Mouse (Mus musculus): ENCODE data around the gene Dusp7. TPM values are rescaled to one million over a fixed set of nuclear protein-coding genes. Genes with fewer than 3 reads are reported as not detected.

The Dusp7 gene
- polyA plus RNA-seq, 1 experiment: 22.6 TPM

GRCm38 (mm10) chr9:106371384-106371671 lies 2.9 kb downstream of the Dusp7 start:
- Histone ChIP-seq H3K9ac (ENCODE audit: low read depth, poor library complexity, severe bottlenecking) (no peak overlapping the region), H3K4me3 (ENCODE audit: low read depth, low read length) (no peak overlapping the region), H3K36me3 (ENCODE audit: control insufficient read depth, insufficient read depth, low read length, poor library complexity, severe bottlenecking) (peaks cover 3% of the 10 kb centered on the region), H3K9me3 (replicated peaks; ENCODE audit: control insufficient read depth, insufficient read depth, low read length, poor library complexity, severe bottlenecking) (no peaks in the 10 kb centered on the region), H3K27ac (ENCODE audit: insufficient read depth, low read length) (no peak overlapping the region), H3K27me3 (ENCODE audit: control insufficient read depth, insufficient read depth, low read length, poor library complexity, severe bottlenecking) (no peaks in the 10 kb centered on the region), H3K4me1 (ENCODE audit: control insufficient read depth, insufficient read depth, low read length) (peaks cover 2% of the 10 kb centered on the region)
- TF ChIP-seq EP300 (IDR thresholded peaks at IDR 0.05; ENCODE audit: insufficient read depth, low read depth, low read length) (no peak), POLR2A (IDR thresholded peaks at IDR 0.05; ENCODE audit: insufficient read depth, low read length) (no peak), CTCF (IDR thresholded peaks at IDR 0.05; ENCODE audit: low read depth, low read length) (no peak)

GRCm38 (mm10) chr9:106371776-106372175 lies 3.3 kb downstream of the Dusp7 start:
- Histone ChIP-seq H3K27me3 (ENCODE audit: control insufficient read depth, insufficient read depth, low read length, poor library complexity, severe bottlenecking) (no peaks in the 10 kb centered on the region), H3K9me3 (replicated peaks; ENCODE audit: control insufficient read depth, insufficient read depth, low read length, poor library complexity, severe bottlenecking) (no peaks in the 10 kb centered on the region), H3K4me3 (ENCODE audit: low read depth, low read length) (no peak overlapping the region), H3K36me3 (ENCODE audit: control insufficient read depth, insufficient read depth, low read length, poor library complexity, severe bottlenecking) (peaks cover 3% of the 10 kb centered on the region), H3K27ac (ENCODE audit: insufficient read depth, low read length) (no peak overlapping the region), H3K4me1 (ENCODE audit: control insufficient read depth, insufficient read depth, low read length) (no peaks in the 10 kb centered on the region), H3K9ac (ENCODE audit: low read depth, poor library complexity, severe bottlenecking) (no peak overlapping the region)
- no peak for TF ChIP-seq POLR2A (IDR thresholded peaks at IDR 0.05; ENCODE audit: insufficient read depth, low read length)
- no peak for TF ChIP-seq EP300 (IDR thresholded peaks at IDR 0.05; ENCODE audit: insufficient read depth, low read depth, low read length)
- no peak for TF ChIP-seq CTCF (IDR thresholded peaks at IDR 0.05; ENCODE audit: low read depth, low read length)

- Histone ChIP-seq H3K9ac (ENCODE audit: low read depth, poor library complexity, severe bottlenecking) (no peak overlapping the region), H3K4me1 (ENCODE audit: control insufficient read depth, insufficient read depth, low read length) (no peaks in the 10 kb centered on the region), H3K27me3 (ENCODE audit: control insufficient read depth, insufficient read depth, low read length, poor library complexity, severe bottlenecking) (no peaks in the 10 kb centered on the region), H3K9me3 (replicated peaks; ENCODE audit: control insufficient read depth, insufficient read depth, low read length, poor library complexity, severe bottlenecking) (no peaks in the 10 kb centered on the region), H3K27ac (ENCODE audit: insufficient read depth, low read length) (no peak overlapping the region), H3K4me3 (ENCODE audit: low read depth, low read length) (no peak overlapping the region), H3K36me3 (ENCODE audit: control insufficient read depth, insufficient read depth, low read length, poor library complexity, severe bottlenecking) (peaks cover 3% of the 10 kb centered on the region)
- TF ChIP-seq POLR2A (IDR thresholded peaks at IDR 0.05; ENCODE audit: insufficient read depth, low read length) (no peak), EP300 (IDR thresholded peaks at IDR 0.05; ENCODE audit: insufficient read depth, low read depth, low read length) (no peak), CTCF (IDR thresholded peaks at IDR 0.05; ENCODE audit: low read depth, low read length) (no peak)
These were observed 4.3 kb downstream of the Dusp7 start for GRCm38 (mm10) chr9:106372431-106373412.

GRCm38 (mm10) chr9:106373973-106374372 lies 5.5 kb downstream of the Dusp7 start:
- H3K9ac ChIP-seq (ENCODE audit: low read depth, poor library complexity, severe bottlenecking): no peak overlapping the region

GRCm38 (mm10) chr9:106377247-106377646 lies 8.8 kb downstream of the Dusp7 start:
- H3K9me3 ChIP-seq (replicated peaks; ENCODE audit: control insufficient read depth, insufficient read depth, low read length, poor library complexity, severe bottlenecking): no peaks in the 10 kb centered on the region
- no peak overlapping the region for H3K27ac ChIP-seq (ENCODE audit: insufficient read depth, low read length)
- H3K36me3 ChIP-seq (ENCODE audit: control insufficient read depth, insufficient read depth, low read length, poor library complexity, severe bottlenecking): peaks cover 3% of the 10 kb centered on the region; the same call in 1 of the 2 replicates
- H3K9ac ChIP-seq (ENCODE audit: low read depth, poor library complexity, severe bottlenecking): no peak overlapping the region
- no peak overlapping the region for H3K4me3 ChIP-seq (ENCODE audit: low read depth, low read length)
- no peaks in the 10 kb centered on the region for H3K4me1 ChIP-seq (ENCODE audit: control insufficient read depth, insufficient read depth, low read length)
- no peak for TF ChIP-seq EP300 (IDR thresholded peaks at IDR 0.05; ENCODE audit: insufficient read depth, low read depth, low read length)
- no peak for TF ChIP-seq CTCF (IDR thresholded peaks at IDR 0.05; ENCODE audit: low read depth, low read length)
- no peak for TF ChIP-seq POLR2A (IDR thresholded peaks at IDR 0.05; ENCODE audit: insufficient read depth, low read length)
- no peaks in the 10 kb centered on the region for H3K27me3 ChIP-seq (ENCODE audit: control insufficient read depth, insufficient read depth, low read length, poor library complexity, severe bottlenecking)

More at GRCm38 (mm10) chr9:106373973-106374372, 5.5 kb downstream of the Dusp7 start:
- Histone ChIP-seq H3K4me1 (ENCODE audit: control insufficient read depth, insufficient read depth, low read length) (no peaks in the 10 kb centered on the region), H3K4me3 (ENCODE audit: low read depth, low read length) (no peak overlapping the region), H3K27ac (ENCODE audit: insufficient read depth, low read length) (no peak overlapping the region), H3K36me3 (ENCODE audit: control insufficient read depth, insufficient read depth, low read length, poor library complexity, severe bottlenecking) (peaks cover 3% of the 10 kb centered on the region), H3K27me3 (ENCODE audit: control insufficient read depth, insufficient read depth, low read length, poor library complexity, severe bottlenecking) (no peaks in the 10 kb centered on the region), H3K9me3 (replicated peaks; ENCODE audit: control insufficient read depth, insufficient read depth, low read length, poor library complexity, severe bottlenecking) (no peaks in the 10 kb centered on the region)
- TF ChIP-seq EP300 (IDR thresholded peaks at IDR 0.05; ENCODE audit: insufficient read depth, low read depth, low read length): no peak
- TF ChIP-seq CTCF (IDR thresholded peaks at IDR 0.05; ENCODE audit: low read depth, low read length): no peak
- no peak for TF ChIP-seq POLR2A (IDR thresholded peaks at IDR 0.05; ENCODE audit: insufficient read depth, low read length)

- no peak overlapping the region for H3K27ac ChIP-seq (ENCODE audit: insufficient read depth, low read length)
These were observed 9.6 kb downstream of the Dusp7 start for GRCm38 (mm10) chr9:106378045-106378444.

More at GRCm38 (mm10) chr9:106378045-106378444, 9.6 kb downstream of the Dusp7 start:
- H3K36me3 ChIP-seq (ENCODE audit: control insufficient read depth, insufficient read depth, low read length, poor library complexity, severe bottlenecking): peaks cover 3% of the 10 kb centered on the region; the same call in 1 of the 2 replicates
- H3K4me3 ChIP-seq (ENCODE audit: low read depth, low read length): no peak overlapping the region
- TF ChIP-seq CTCF (IDR thresholded peaks at IDR 0.05; ENCODE audit: low read depth, low read length): no peak
- no peak for TF ChIP-seq POLR2A (IDR thresholded peaks at IDR 0.05; ENCODE audit: insufficient read depth, low read length)
- no peak for TF ChIP-seq EP300 (IDR thresholded peaks at IDR 0.05; ENCODE audit: insufficient read depth, low read depth, low read length)
- no peaks in the 10 kb centered on the region for H3K9me3 ChIP-seq (replicated peaks; ENCODE audit: control insufficient read depth, insufficient read depth, low read length, poor library complexity, severe bottlenecking)
- H3K27me3 ChIP-seq (ENCODE audit: control insufficient read depth, insufficient read depth, low read length, poor library complexity, severe bottlenecking): no peaks in the 10 kb centered on the region
- peaks cover under 1% of the 10 kb centered on the region for H3K4me1 ChIP-seq (ENCODE audit: control insufficient read depth, insufficient read depth, low read length)
- H3K9ac ChIP-seq (ENCODE audit: low read depth, poor library complexity, severe bottlenecking): no peak overlapping the region
